Mouse (Mus musculus): ENCODE results near the gene Ndufa8. TPM values are rescaled to one million over a fixed set of nuclear protein-coding genes. Genes with fewer than 3 reads are reported as not detected.

Gene Ndufa8
- polyA plus RNA-seq (2015; fragmentation: Nextera tagmentation; extraction: Ambion mirVana), result 293 and 307 TPM in 2 replicates

GRCm38 (mm10) chr2:36048748-36049566 lies at the start of gene Ndufa8, which contains the start of gene Morn5:
Gene Ndufa8 (minus strand): TSS chr2:36049406.
Gene Morn5 (plus strand): TSS chr2:36049458.
- H3K27ac ChIP-seq (ENCODE audit: low read length), result peak within 1 kb of the TSS; percentile 43
- under 1% methylated on average over 44 of the region's 44 CpGs for WGBS

GRCm38 (mm10) chr2:36098021-36098420 lies 48.8 kb upstream of the Ndufa8 start:
- 4% methylated on average over 5 of the region's 5 CpGs for WGBS
- Histone ChIP-seq H3K36me3 (ENCODE audit: control insufficient read depth, insufficient read depth, low read length) (no peaks in the 10 kb centered on the region), H3K27me3 (ENCODE audit: control insufficient read depth, insufficient read depth, low read depth, low read length) (peaks cover 87% of the 10 kb centered on the region), H3K9me3 (replicated peaks; ENCODE audit: control insufficient read depth, low read length, poor library complexity, severe bottlenecking) (no peaks in the 10 kb centered on the region), H3K27ac (ENCODE audit: low read length) (no peak overlapping the region), H3K4me2 (ENCODE audit: low read length) (no peak overlapping the region), H3K4me1 (ENCODE audit: control insufficient read depth, insufficient read depth, low read length) (peaks cover 13% of the 10 kb centered on the region), H3K9ac (ENCODE audit: low read depth, low read length) (no peak overlapping the region), H3K4me3 (ENCODE audit: low read depth, low read length) (no peak overlapping the region)
- ATAC-seq, result no peak

More at GRCm38 (mm10) chr2:36048748-36049566, at the start of gene Ndufa8, which contains the start of gene Morn5:
- Histone ChIP-seq H3K4me3 (ENCODE audit: low read depth, low read length) (peak within 1 kb of the TSS; percentile 74), H3K27me3 (ENCODE audit: control insufficient read depth, insufficient read depth, low read depth, low read length) (no peaks in the 10 kb centered on the region), H3K9ac (ENCODE audit: low read depth, low read length) (peak within 1 kb of the TSS; percentile 73), H3K9me3 (replicated peaks; ENCODE audit: control insufficient read depth, low read length, poor library complexity, severe bottlenecking) (no peaks in the 10 kb centered on the region), H3K36me3 (ENCODE audit: control insufficient read depth, insufficient read depth, low read length) (no peaks in the 10 kb centered on the region), H3K4me2 (ENCODE audit: low read length) (peak within 1 kb of the TSS; percentile 78), H3K4me1 (ENCODE audit: control insufficient read depth, insufficient read depth, low read length) (peaks cover 15% of the 10 kb centered on the region)
- peak; percentile 97 for ATAC-seq

- WGBS, result 2% methylated on average over 18 of the region's 18 CpGs
- no peak overlapping the region for H3K9ac ChIP-seq (ENCODE audit: low read depth, low read length)
- no peak overlapping the region for H3K27ac ChIP-seq (ENCODE audit: low read length)
- H3K9me3 ChIP-seq (replicated peaks; ENCODE audit: control insufficient read depth, low read length, poor library complexity, severe bottlenecking), result no peaks in the 10 kb centered on the region
- no peaks in the 10 kb centered on the region for H3K36me3 ChIP-seq (ENCODE audit: control insufficient read depth, insufficient read depth, low read length)
- no peak overlapping the region for H3K4me3 ChIP-seq (ENCODE audit: low read depth, low read length)
- peaks cover 87% of the 10 kb centered on the region for H3K27me3 ChIP-seq (ENCODE audit: control insufficient read depth, insufficient read depth, low read depth, low read length)
- ATAC-seq, result no peak
- H3K4me1 ChIP-seq (ENCODE audit: control insufficient read depth, insufficient read depth, low read length), result peaks cover 6% of the 10 kb centered on the region; the same call in 1 of the 2 replicates
- H3K4me2 ChIP-seq (ENCODE audit: low read length), result no peak overlapping the region
These were observed 48.1 kb upstream of the Ndufa8 start for GRCm38 (mm10) chr2:36097129-36097815.

GRCm38 (mm10) chr2:36093914-36094475 lies 44.8 kb upstream of the Ndufa8 start:
- H3K27me3 ChIP-seq (ENCODE audit: control insufficient read depth, insufficient read depth, low read depth, low read length), result peaks cover 91% of the 10 kb centered on the region
- no peaks in the 10 kb centered on the region for H3K36me3 ChIP-seq (ENCODE audit: control insufficient read depth, insufficient read depth, low read length)
- H3K4me2 ChIP-seq (ENCODE audit: low read length), result peak overlapping the region; percentile 17; the same call in 1 of the 2 replicates
- no peak overlapping the region for H3K9ac ChIP-seq (ENCODE audit: low read depth, low read length)
- no peaks in the 10 kb centered on the region for H3K9me3 ChIP-seq (replicated peaks; ENCODE audit: control insufficient read depth, low read length, poor library complexity, severe bottlenecking)
- H3K4me1 ChIP-seq (ENCODE audit: control insufficient read depth, insufficient read depth, low read length), result peaks cover 19% of the 10 kb centered on the region
- no peak for ATAC-seq
- no peak overlapping the region for H3K27ac ChIP-seq (ENCODE audit: low read length)
- WGBS, result 3% methylated on average over 31 of the region's 31 CpGs
- H3K4me3 ChIP-seq (ENCODE audit: low read depth, low read length), result no peak overlapping the region

- H3K27ac ChIP-seq (ENCODE audit: low read length), result no peak overlapping the region
- 6% methylated on average over 7 of the region's 7 CpGs for WGBS
- no peak overlapping the region for H3K4me3 ChIP-seq (ENCODE audit: low read depth, low read length)
- H3K4me2 ChIP-seq (ENCODE audit: low read length), result no peak overlapping the region
- ATAC-seq, result no peak
- no peaks in the 10 kb centered on the region for H3K9me3 ChIP-seq (replicated peaks; ENCODE audit: control insufficient read depth, low read length, poor library complexity, severe bottlenecking)
- no peak overlapping the region for H3K9ac ChIP-seq (ENCODE audit: low read depth, low read length)
- no peaks in the 10 kb centered on the region for H3K36me3 ChIP-seq (ENCODE audit: control insufficient read depth, insufficient read depth, low read length)
- H3K27me3 ChIP-seq (ENCODE audit: control insufficient read depth, insufficient read depth, low read depth, low read length), result peaks cover 91% of the 10 kb centered on the region
- peaks cover 19% of the 10 kb centered on the region for H3K4me1 ChIP-seq (ENCODE audit: control insufficient read depth, insufficient read depth, low read length)
These were observed 44.1 kb upstream of the Ndufa8 start for GRCm38 (mm10) chr2:36093301-36093700.

- Histone ChIP-seq H3K27ac (ENCODE audit: low read length) (no peak overlapping the region), H3K4me1 (ENCODE audit: control insufficient read depth, insufficient read depth, low read length) (peaks cover 19% of the 10 kb centered on the region), H3K27me3 (ENCODE audit: control insufficient read depth, insufficient read depth, low read depth, low read length) (peaks cover 90% of the 10 kb centered on the region), H3K36me3 (ENCODE audit: control insufficient read depth, insufficient read depth, low read length) (no peaks in the 10 kb centered on the region), H3K9me3 (replicated peaks; ENCODE audit: control insufficient read depth, low read length, poor library complexity, severe bottlenecking) (no peaks in the 10 kb centered on the region), H3K9ac (ENCODE audit: low read depth, low read length) (no peak overlapping the region), H3K4me3 (ENCODE audit: low read depth, low read length) (no peak overlapping the region), H3K4me2 (ENCODE audit: low read length) (no peak overlapping the region)
- WGBS, result 5% methylated on average over 4 of the region's 4 CpGs
- ATAC-seq, result no peak
These were observed 43.5 kb upstream of the Ndufa8 start for GRCm38 (mm10) chr2:36092748-36093147.

- under 1% methylated on average over 70 of the region's 70 CpGs for WGBS
- peaks cover 83% of the 10 kb centered on the region for H3K27me3 ChIP-seq (ENCODE audit: control insufficient read depth, insufficient read depth, low read depth, low read length)
- H3K4me2 ChIP-seq (ENCODE audit: low read length), result peak overlapping the region; percentile 80
- peak overlapping the region; percentile 41 for H3K4me3 ChIP-seq (ENCODE audit: low read depth, low read length)
- peaks cover 19% of the 10 kb centered on the region for H3K4me1 ChIP-seq (ENCODE audit: control insufficient read depth, insufficient read depth, low read length)
- H3K36me3 ChIP-seq (ENCODE audit: control insufficient read depth, insufficient read depth, low read length), result no peaks in the 10 kb centered on the region
- no peak overlapping the region for H3K27ac ChIP-seq (ENCODE audit: low read length)
- peak; percentile 63 for ATAC-seq
- H3K9ac ChIP-seq (ENCODE audit: low read depth, low read length), result peak overlapping the region; percentile 50; the same call in 1 of the 2 replicates
- H3K9me3 ChIP-seq (replicated peaks; ENCODE audit: control insufficient read depth, low read length, poor library complexity, severe bottlenecking), result no peaks in the 10 kb centered on the region
These were observed 41.9 kb upstream of the Ndufa8 start for GRCm38 (mm10) chr2:36090853-36091741.

GRCm38 (mm10) chr2:36089190-36089589 lies 40.0 kb upstream of the Ndufa8 start:
- Histone ChIP-seq H3K4me1 (ENCODE audit: control insufficient read depth, insufficient read depth, low read length) (peaks cover 18% of the 10 kb centered on the region), H3K27me3 (ENCODE audit: control insufficient read depth, insufficient read depth, low read depth, low read length) (peaks cover 68% of the 10 kb centered on the region), H3K27ac (ENCODE audit: low read length) (no peak overlapping the region), H3K36me3 (ENCODE audit: control insufficient read depth, insufficient read depth, low read length) (no peaks in the 10 kb centered on the region), H3K9me3 (replicated peaks; ENCODE audit: control insufficient read depth, low read length, poor library complexity, severe bottlenecking) (no peaks in the 10 kb centered on the region), H3K4me2 (ENCODE audit: low read length) (no peak overlapping the region), H3K4me3 (ENCODE audit: low read depth, low read length) (no peak overlapping the region), H3K9ac (ENCODE audit: low read depth, low read length) (no peak overlapping the region)
- ATAC-seq, result no peak
- WGBS, result 24% methylated on average over 3 of the region's 3 CpGs
